Mouse (Mus musculus): ENCODE data around the gene Msrb2.

- TF ChIP-seq CTCF (IDR thresholded peaks at IDR 0.05; ENCODE audit: low read depth) (no peak), EP300 (optimal IDR thresholded peaks at IDR 0.05) (no peak)
Observed at GRCm38 (mm10) chr2:19429691-19430690, 58.8 kb downstream of the Msrb2 start.
